13 mouse cellular contexts compared by ENCODE assay signal in genomic region chr1:161076238-161076637, GRCm38 (mm10). TPM values are rescaled to one million over a fixed set of nuclear protein-coding genes. Genes with fewer than 3 reads are reported as not detected.
DNase-seq lines count a peak whose midpoint lies in the region; ATAC-seq and TF ChIP-seq lines count a peak whose summit lies in the region.
"Had no signal": no experiment of that assay in that cellular context is flagged by ENCODE, and none has a peak within 500 bp of the region (broad histone marks: within the 10 kb centered on the region; RNA-seq: fewer than 3 reads in every experiment).

No protein-coding gene starts in this region.

- TF ChIP-seq POLR2A in bone marrow, adult 2 months (IDR thresholded peaks at IDR 0.05; ENCODE audit: borderline replicate concordance, control insufficient read depth, low read depth, low read length), result no peak

- H3K4me2 ChIP-seq in kidney, postnatal 0 days (ENCODE audit: low read length), result no peak overlapping the region
- H3K4me2 ChIP-seq in midbrain, embryonic 16.5 days (ENCODE audit: low read length), result no peak overlapping the region
- H3K4me2 ChIP-seq: heart, embryonic 13.5 days; lung, embryonic 15.5 days had no signal

- ATAC-seq in kidney, postnatal 0 days (replicated peaks; ENCODE audit: low FRiP score, low read depth), result peak; percentile 75
- 0 out of 2 replicates have a peak, but pooled peaks have one; percentile 50 for ATAC-seq in megakaryocyte-erythroid progenitor cell, adult 5-6 weeks (replicated peaks; ENCODE audit: low FRiP score, low TSS enrichment, poor library complexity, severe bottlenecking)
- ATAC-seq in midbrain, embryonic 16.5 days, result no peak

- DNase-seq in adrenal gland, postnatal 10 days, result peak; percentile 20
- DNase-seq in adrenal gland, adult 8-10 months, result no peak
- peak; percentile 4 for DNase-seq in kidney, postnatal 0 days (ENCODE audit: low spot score)
- no peak for DNase-seq in thymus, postnatal 10 days (ENCODE audit: low spot score in 2 of 2)
- DNase-seq in heart, postnatal 10 days, result no peak
- DNase-seq: cerebellum, adult 11-12 months; gastrocnemius, adult 2 months had no signal

- WGBS in bone marrow, adult 2 months, result 21% methylated on average over 6 of the region's 6 CpGs
- WGBS in kidney, postnatal 0 days, result 67% methylated on average over 6 of the region's 6 CpGs
- WGBS in midbrain, embryonic 16.5 days, result 94% methylated on average over 6 of the region's 6 CpGs

- TF ChIP-seq CTCF in bone marrow, adult 2 months (IDR thresholded peaks at IDR 0.05; ENCODE audit: control insufficient read depth, insufficient read depth, low read length), result no peak
- TF ChIP-seq CTCF in kidney, postnatal 0 days (IDR thresholded peaks at IDR 0.05; ENCODE audit: low read depth), result no peak

- no peak overlapping the region for H3K9ac ChIP-seq in kidney, postnatal 0 days (ENCODE audit: low read depth, low read length)
- no peak overlapping the region for H3K9ac ChIP-seq in midbrain, embryonic 16.5 days (ENCODE audit: low read depth, low read length)
- H3K9ac ChIP-seq: heart, embryonic 13.5 days; lung, embryonic 15.5 days had no signal

- intact Hi-C loops in heart, postnatal 10 days (cut with DNase I), result no loop called here

- H3K36me3 ChIP-seq in kidney, postnatal 0 days (ENCODE audit: insufficient read depth, low read length), result peaks cover 10% of the 10 kb centered on the region; the same call in 1 of the 2 replicates
- 0 out of 2 replicates have a peak, but pooled peaks cover 2% of the 10 kb centered on the region for H3K36me3 ChIP-seq in midbrain, embryonic 16.5 days (ENCODE audit: control insufficient read depth, insufficient read depth, low read length)

- no peaks in the 10 kb centered on the region for H3K27me3 ChIP-seq in kidney, postnatal 0 days (ENCODE audit: insufficient read depth, low read length)
- H3K27me3 ChIP-seq in midbrain, embryonic 16.5 days (ENCODE audit: control insufficient read depth, insufficient read depth, low read depth, low read length), result no peaks in the 10 kb centered on the region
- H3K27me3 ChIP-seq: heart, embryonic 13.5 days; lung, embryonic 15.5 days had no signal

- no peaks in the 10 kb centered on the region; the same call in none of the 2 replicates for H3K4me1 ChIP-seq in bone marrow, adult 2 months (ENCODE audit: control insufficient read depth, insufficient read depth, low read length)
- H3K4me1 ChIP-seq in kidney, postnatal 0 days (replicated peaks; ENCODE audit: insufficient read depth, low read length), result peaks cover 20% of the 10 kb centered on the region; the same call in 1 of the 2 replicates
- peaks cover 21% of the 10 kb centered on the region for H3K4me1 ChIP-seq in midbrain, embryonic 16.5 days (ENCODE audit: control insufficient read depth, insufficient read depth, low read length)

- no peaks in the 10 kb centered on the region for H3K9me3 ChIP-seq in kidney, postnatal 0 days (replicated peaks; ENCODE audit: low read length)
- no peaks in the 10 kb centered on the region for H3K9me3 ChIP-seq in midbrain, embryonic 16.5 days (replicated peaks; ENCODE audit: control insufficient read depth, low read length, poor library complexity, severe bottlenecking)
- H3K9me3 ChIP-seq: forebrain, embryonic 10.5 days; heart, embryonic 13.5 days; lung, embryonic 15.5 days had no signal

- peak overlapping the region; percentile 56 for H3K4me3 ChIP-seq in bone marrow, adult 2 months (replicated peaks; ENCODE audit: control insufficient read depth, low read depth, low read length)
- H3K4me3 ChIP-seq in kidney, postnatal 0 days (replicated peaks; ENCODE audit: low read depth, low read length), result no peak overlapping the region
- H3K4me3 ChIP-seq in midbrain, embryonic 16.5 days (ENCODE audit: low read depth, low read length), result no peak overlapping the region
- H3K4me3 ChIP-seq: forebrain, embryonic 10.5 days; gastrocnemius, adult 2 months; heart, embryonic 13.5 days; lung, embryonic 15.5 days had no signal

- H3K27ac ChIP-seq in bone marrow, adult 2 months (ENCODE audit: control insufficient read depth, insufficient read depth, low read depth, low read length, poor library complexity), result no peak overlapping the region
- H3K27ac ChIP-seq in kidney, postnatal 0 days, result no peak overlapping the region
- no peak overlapping the region for H3K27ac ChIP-seq in midbrain, embryonic 16.5 days (ENCODE audit: low read length)
- H3K27ac ChIP-seq: forebrain, embryonic 10.5 days; gastrocnemius, adult 2 months; heart, embryonic 13.5 days; lung, embryonic 15.5 days had no signal

RNA-seq across cellular contexts. Expression of gene Cenpl, which starts 5.7 kb away (rescaled TPM):
- total RNA-seq in adrenal gland, postnatal 10 days (2021), result 1 to 10 TPM; 5.7 to 6.2 TPM
- total RNA-seq in adrenal gland, adult 8-10 months (2022), result 1 to 10 TPM; 1.7 to 3.6 (median 2.8) TPM
- polyA plus RNA-seq in bone marrow, adult 2 months (2011; ENCODE audit: insufficient read depth, insufficient read length, low replicate concordance, missing spikeins), result 24.1 and 34.7 TPM in 2 replicates
- 16.7 and 17.8 TPM in 2 replicates for polyA plus RNA-seq in kidney, postnatal 0 days (2015; fragmentation: Nextera tagmentation; extraction: Ambion mirVana)
- total RNA-seq in megakaryocyte-erythroid progenitor cell, adult 5-6 weeks (2014; fragmentation: Nextera tagmentation), result 25.2 and 28.3 TPM in 2 replicates
- total RNA-seq in megakaryocyte-erythroid progenitor cell, adult 5-6 weeks (2017), result 5.9 and 10.2 TPM in 2 replicates
- 10.1 and 11.4 TPM in 2 replicates for polyA plus RNA-seq in midbrain, embryonic 16.5 days (2015; fragmentation: Nextera tagmentation; extraction: Ambion mirVana)
- 1 to 10 TPM; 3.7 to 4.2 TPM for total RNA-seq in heart, postnatal 10 days (2021)

RNA-seq across cellular contexts. Expression of gene Dars2, which starts 5.8 kb away (rescaled TPM):
- 10 to 100 TPM; 26.3 to 30.1 TPM for total RNA-seq in adrenal gland, postnatal 10 days (2021)
- 10 to 100 TPM; 29.7 to 31.8 (median 31.0) TPM for total RNA-seq in adrenal gland, adult 8-10 months (2022)
- 4.7 and 15.1 TPM in 2 replicates for polyA plus RNA-seq in bone marrow, adult 2 months (2011; ENCODE audit: insufficient read depth, insufficient read length, low replicate concordance, missing spikeins)
- polyA plus RNA-seq in kidney, postnatal 0 days (2015; fragmentation: Nextera tagmentation; extraction: Ambion mirVana), result 23.5 and 25.8 TPM in 2 replicates
- total RNA-seq in megakaryocyte-erythroid progenitor cell, adult 5-6 weeks (2014; fragmentation: Nextera tagmentation), result 35.8 and 58.5 TPM in 2 replicates
- total RNA-seq in megakaryocyte-erythroid progenitor cell, adult 5-6 weeks (2017), result 36.9 and 52.1 TPM in 2 replicates
- 24.2 and 25.5 TPM in 2 replicates for polyA plus RNA-seq in midbrain, embryonic 16.5 days (2015; fragmentation: Nextera tagmentation; extraction: Ambion mirVana)
- total RNA-seq in heart, postnatal 10 days (2021), result 10 to 100 TPM; 16.7 to 19.2 TPM

RNA-seq across cellular contexts. Expression of gene Zbtb37, which starts 41.6 kb away (rescaled TPM):
- total RNA-seq in adrenal gland, postnatal 10 days (2021), result 10 to 100 TPM; 11.3 to 21.9 TPM
- total RNA-seq in adrenal gland, adult 8-10 months (2022), result 10 to 100 TPM; 13.1 to 27.1 (median 19.0) TPM
- 1.5 and 3.6 TPM in 2 replicates for polyA plus RNA-seq in bone marrow, adult 2 months (2011; ENCODE audit: insufficient read depth, insufficient read length, low replicate concordance, missing spikeins)
- 5.1 and 7.4 TPM in 2 replicates for polyA plus RNA-seq in kidney, postnatal 0 days (2015; fragmentation: Nextera tagmentation; extraction: Ambion mirVana)
- total RNA-seq in megakaryocyte-erythroid progenitor cell, adult 5-6 weeks (2014; fragmentation: Nextera tagmentation), result 5.4 and 11.5 TPM in 2 replicates
- total RNA-seq in megakaryocyte-erythroid progenitor cell, adult 5-6 weeks (2017), result 7.5 and 8.3 TPM in 2 replicates
- polyA plus RNA-seq in midbrain, embryonic 16.5 days (2015; fragmentation: Nextera tagmentation; extraction: Ambion mirVana), result 14.0 and 15.8 TPM in 2 replicates
- 10 to 100 TPM; 14.5 to 17.7 TPM for total RNA-seq in heart, postnatal 10 days (2021)

RNA-seq across cellular contexts. Expression of gene Klhl20, which starts 55.1 kb away (rescaled TPM):
- total RNA-seq in adrenal gland, postnatal 10 days (2021), result 10 to 100 TPM; 13.7 to 17.8 TPM
- 10 to 100 TPM; 16.1 to 21.1 (median 18.6) TPM for total RNA-seq in adrenal gland, adult 8-10 months (2022)
- polyA plus RNA-seq in bone marrow, adult 2 months (2011; ENCODE audit: insufficient read depth, insufficient read length, low replicate concordance, missing spikeins), result 5.8 and 8.9 TPM in 2 replicates
- polyA plus RNA-seq in kidney, postnatal 0 days (2015; fragmentation: Nextera tagmentation; extraction: Ambion mirVana), result 10.4 and 10.8 TPM in 2 replicates
- 28.8 and 31.6 TPM in 2 replicates for total RNA-seq in megakaryocyte-erythroid progenitor cell, adult 5-6 weeks (2014; fragmentation: Nextera tagmentation)
- total RNA-seq in megakaryocyte-erythroid progenitor cell, adult 5-6 weeks (2017), result 12.5 and 21.5 TPM in 2 replicates
- 19.6 and 19.8 TPM in 2 replicates for polyA plus RNA-seq in midbrain, embryonic 16.5 days (2015; fragmentation: Nextera tagmentation; extraction: Ambion mirVana)
- 10 to 100 TPM; 12.5 to 15.2 TPM for total RNA-seq in heart, postnatal 10 days (2021)

Comparison
In these comparisons a context has a peak if more than half of its experiments do, and no peak if none do; other contexts are left out.
1. DNase-seq: peak in adrenal gland, postnatal 10 days (single experiment) and kidney, postnatal 0 days (single experiment); none in adrenal gland, adult 8-10 months (single experiment), thymus, postnatal 10 days (0 of 2) and heart, postnatal 10 days (0 of 2).